Mouse (Mus musculus): ENCODE results near the gene H6pd.

The H6pd gene

DNA sequence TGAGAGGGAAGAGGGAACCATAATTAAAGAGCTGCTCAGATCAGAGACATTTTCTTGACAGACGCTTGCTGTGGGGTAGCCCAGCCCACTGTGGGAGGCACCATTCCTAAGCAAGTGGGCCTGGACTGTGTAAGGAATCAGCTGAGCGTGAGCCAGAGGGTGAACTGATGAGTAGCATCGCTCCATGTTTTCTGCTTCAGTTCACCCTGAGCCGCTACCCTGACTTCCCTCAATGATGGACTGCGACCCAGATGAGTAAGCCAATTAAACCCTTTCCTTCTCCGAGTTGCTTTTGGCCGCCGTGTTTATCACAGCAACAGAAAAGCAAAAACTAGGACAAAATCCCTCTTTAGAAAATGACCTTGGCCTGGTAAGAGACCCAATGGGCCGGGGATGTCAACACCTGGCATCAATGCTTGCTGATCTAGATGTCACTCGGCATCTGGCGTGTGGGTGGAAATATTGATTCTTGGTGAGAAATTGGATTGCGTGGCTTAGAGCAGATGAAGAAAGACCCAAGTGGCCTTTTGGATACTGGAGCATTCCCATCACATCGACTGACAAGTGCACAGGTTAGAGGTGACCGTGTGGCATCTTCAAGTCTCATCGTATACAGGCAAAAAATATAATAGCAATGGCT lies 11.0 kb upstream of the H6pd start:
- DNase-seq: no peak

DNA sequence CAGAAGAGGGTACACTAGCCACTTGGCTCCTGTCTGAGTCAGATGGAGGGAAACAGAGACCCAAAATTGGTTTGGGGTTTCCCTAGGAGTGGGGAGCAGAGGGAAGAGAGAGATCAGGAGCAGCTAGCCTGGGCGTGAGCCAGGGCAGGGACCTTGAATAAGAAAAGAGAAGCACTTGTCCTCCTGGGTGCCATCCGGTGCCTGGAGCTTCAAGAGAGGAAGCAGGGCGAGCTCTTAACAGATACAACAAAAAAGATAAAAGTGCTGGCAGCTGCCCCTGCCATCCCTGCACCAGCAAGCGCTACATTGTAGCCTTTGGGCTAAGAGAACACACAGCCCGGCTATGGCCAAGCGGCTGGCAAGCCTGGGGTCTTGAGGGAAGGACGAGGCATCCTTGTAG lies 6.6 kb upstream of the H6pd start:
- no peak for DNase-seq

DNA sequence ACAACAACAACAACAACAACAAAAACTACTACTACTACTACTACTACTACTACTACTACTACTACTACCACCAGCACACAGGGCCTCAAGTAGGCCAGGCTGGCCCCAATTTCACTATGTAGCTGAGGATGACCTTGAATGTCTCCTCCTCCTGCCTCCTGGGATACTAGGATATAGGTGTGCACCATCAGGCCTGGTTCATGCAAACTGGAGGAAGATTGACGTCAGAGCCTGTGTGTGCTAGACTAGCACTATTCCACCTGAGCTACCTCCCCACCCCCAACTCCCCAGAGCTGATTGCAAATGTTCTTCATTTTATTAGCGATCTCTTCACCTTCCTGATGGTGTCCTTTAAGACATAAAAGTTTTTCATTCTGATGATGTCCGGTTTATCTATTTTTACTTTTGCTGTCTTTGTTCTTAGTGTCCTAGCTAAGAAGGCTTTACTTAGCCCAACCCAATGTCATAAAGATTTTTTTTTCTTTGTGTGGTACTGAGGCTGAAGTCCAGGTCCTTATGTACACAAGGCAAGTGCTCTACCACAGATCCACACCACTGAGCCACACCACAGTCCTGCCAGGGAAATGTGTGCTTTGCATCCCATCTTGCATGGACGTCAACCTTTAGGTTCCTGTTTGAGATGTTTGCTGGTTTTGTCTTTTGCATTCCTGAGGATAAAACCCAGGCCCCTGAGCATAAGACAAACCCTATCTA lies 5.7 kb upstream of the H6pd start:
- no peak for DNase-seq

DNA sequence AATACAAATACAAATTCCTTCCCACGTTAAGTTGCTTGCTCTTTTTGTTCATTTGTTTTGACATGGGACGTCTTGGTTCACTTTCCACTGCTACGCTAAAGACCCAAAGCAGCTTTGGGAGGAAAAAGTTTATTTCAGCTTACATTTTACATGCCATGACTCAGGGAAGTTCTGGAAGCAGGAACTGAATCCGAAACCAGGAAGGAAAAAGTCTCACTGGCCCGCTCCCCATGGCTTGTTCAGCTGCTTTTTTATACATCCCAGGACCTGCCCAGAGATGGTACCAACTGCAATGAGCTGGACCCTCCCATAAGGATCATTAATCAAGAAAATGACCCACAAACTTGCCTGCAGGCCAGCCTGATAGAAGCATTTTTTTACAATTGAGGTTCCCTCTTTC lies 5.0 kb upstream of the H6pd start:
- DNase-seq: no peak

DNA sequence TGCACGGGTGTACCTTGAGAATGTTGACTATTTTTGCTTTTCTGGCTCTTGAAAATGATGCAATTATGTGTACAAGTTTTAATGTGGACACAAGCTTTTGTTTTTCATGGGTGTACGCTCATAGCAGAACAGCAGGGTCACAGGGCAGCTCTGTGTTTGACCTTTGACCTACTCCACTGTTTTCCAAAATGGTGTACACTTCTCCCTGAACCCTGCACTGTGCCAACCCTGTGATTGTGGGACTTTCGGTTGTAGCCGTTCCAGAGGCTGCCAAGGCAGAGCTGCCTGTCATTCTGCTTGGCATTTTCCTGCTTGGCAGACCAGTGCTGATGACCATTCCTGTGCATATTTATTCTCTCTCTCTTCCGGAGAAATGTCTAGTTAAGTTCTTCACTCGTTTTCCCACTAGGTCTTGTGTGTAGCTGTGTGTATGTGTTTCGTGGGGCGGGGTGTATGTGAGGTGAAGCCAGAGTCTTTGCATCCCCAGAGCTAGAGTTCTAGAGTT lies 4.4 kb upstream of the H6pd start:
- no peak for DNase-seq

DNA sequence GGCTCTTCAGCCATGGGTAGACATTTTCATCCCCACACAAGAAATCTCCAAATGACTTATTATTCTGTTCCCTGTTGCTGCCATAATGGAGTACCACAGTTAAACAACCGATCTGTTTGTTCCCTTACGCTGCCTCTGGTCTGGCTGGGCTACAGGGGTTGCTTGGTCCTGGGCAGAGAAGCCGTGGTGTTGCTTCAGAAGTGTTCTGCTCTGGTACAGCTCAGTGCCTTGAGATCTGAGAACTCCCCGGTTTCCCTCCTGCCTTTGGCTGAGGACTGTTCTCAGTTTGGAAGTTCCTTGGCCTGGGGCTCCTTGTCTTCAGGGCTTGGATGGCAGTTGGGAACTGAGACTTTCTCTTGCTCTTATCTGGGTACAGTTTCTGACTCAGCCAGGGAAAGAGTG lies 3.5 kb upstream of the H6pd start:
- DNase-seq: no peak

DNA sequence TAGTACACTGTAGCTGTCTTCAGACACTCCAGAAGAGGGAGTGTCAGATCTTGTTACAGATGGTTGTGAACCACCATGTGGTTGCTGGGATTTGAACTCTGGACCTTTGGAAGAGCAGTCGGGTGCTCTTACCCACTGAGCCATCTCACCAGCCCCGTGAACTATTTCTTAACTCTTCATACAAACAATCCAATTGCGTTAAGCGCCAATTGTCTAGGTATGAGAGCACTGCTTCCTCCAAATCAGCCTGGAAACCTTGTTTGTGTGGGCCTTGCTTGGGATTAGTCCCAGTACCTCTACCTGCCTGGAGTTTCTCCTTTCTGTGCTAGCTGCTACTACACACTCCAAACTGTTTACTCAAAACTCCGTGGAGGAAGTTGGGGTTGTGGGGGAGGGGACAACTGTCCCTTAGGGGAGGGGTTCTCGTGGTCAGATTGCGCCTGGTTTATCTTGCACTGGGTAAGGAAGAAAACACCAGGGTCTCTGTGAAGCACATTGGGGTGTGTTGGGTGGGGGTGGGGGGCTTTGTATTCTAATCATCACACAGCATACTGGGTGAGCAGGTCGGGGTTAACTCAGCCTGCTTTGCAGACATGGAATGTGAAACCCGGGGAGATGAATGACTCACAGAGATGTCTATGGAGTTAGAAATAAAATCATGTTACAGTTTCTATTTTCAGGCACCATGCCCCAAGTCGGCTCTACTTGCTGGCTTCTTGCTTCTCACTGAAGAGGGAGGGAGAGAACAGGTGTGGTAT lies 2.9 kb upstream of the H6pd start:
- DNase-seq: no peak

DNA sequence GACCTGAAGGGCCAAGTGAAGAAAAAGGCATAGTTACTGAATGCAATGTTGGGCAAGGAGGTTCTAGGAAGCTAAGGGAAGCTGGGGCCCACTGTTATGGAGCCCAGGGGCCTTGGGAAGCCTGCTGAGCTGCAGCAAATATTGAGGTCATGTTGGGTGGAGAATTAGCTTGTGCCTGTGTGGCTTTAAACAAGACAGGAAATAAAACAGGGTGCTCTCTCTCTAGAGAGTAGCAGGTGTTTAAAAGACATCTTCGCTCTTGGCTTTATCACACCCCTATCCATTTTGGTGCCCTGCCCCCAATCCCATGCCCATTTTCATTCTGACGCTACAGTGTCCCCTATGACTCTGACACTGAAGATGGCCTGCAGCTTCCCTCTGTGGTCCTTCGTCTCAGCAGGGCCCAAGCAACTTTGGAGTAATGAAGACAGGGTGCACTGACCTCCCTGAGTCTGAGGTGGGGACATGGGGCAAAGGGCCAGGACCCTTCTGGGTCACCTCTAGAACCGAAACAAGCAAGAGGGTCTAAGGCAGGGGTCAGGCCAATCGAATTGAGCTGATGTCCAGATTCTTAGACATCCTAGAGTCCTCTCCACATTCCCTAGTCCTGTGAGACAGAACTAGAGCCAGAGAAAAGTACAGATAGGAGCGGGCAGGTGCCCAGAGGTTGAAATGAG lies 1.4 kb upstream of the H6pd start:
- no peak for DNase-seq

DNA sequence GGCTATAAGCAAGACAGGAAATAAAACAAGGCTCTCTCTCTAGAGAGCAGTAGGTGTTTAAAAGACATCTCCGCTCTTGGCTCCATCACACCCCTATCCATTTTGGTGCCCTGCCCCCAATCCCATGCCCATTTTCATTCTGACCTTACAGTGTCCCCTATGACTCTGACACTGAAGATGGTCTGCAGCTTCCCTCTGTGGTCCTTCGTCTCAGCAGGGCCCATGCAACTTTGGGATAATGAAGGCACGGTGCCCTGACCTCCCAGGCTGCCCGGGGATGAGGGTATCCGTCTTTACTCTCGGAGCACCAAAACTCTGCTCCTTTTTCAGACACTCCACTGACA lies 736 bp upstream of the H6pd start:
- no peak for DNase-seq

DNA sequence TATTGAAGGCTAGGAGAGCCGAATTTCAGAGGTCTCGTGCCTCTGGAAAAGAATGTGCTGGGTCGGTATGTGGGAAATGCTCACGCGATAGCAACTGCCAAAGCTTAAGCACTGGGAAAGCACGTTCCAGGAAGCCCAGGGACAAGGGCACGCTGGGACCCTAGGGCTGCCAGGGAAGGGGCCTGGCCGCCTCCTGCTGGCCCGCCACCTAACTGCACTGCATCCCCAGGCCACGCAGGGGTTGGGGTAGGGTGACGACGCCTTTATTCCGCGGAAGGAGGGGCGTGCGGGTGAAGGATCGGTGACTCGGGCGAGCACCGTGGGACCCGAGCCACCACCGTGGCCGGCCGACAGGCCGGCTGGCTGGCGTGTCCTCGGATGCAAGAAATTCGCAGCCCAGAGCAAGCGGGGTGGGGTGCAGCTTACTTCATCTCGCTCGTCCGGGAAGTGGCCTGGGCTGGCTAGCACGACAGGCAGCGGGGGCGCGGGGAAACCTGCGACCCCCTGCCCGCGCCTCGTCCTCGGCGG lies 434 bp downstream of the H6pd start:
- peak; percentile 66 to 77 for DNase-seq

DNA sequence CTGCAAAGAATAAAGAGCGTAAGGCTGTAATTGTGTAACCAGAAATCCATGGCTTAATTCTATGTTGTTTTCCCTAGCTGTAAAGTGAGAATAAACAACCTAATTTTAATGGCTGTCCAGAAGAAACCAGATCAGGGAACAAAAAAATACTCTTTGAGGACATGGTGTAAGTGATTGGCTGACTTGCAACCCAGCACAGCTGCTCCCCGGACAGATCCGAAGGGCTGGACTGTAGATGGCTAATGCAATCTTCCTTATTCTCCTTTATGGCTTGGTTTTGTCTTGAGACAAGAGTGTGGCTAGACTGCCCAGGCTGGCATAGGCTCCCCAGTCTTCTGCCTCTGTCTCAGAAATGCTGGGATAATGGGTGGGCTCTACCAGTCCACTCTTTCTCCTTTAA lies 1.4 kb downstream of the H6pd start:
- DNase-seq: peak in 1 of 2 experiments; percentile 29

DNA sequence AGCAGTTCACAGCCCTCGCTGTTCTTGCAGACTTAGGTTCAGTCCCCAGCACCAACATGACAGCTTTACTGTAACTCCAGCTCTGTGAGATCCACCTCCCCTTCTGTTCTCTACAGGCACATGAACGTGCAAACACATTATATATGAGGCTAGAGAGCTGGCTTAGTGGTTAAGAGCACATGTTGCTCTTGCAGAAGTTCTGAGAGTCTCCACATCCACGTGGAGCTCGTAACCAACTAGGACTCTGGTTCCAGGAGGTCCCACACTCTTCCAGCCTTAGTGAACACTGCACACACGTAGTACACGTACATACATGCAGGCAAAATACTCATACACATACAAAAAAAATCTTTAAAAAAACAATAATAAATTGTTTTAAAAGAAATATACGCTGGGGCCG lies 1.8 kb downstream of the H6pd start:
- DNase-seq: no peak

DNA sequence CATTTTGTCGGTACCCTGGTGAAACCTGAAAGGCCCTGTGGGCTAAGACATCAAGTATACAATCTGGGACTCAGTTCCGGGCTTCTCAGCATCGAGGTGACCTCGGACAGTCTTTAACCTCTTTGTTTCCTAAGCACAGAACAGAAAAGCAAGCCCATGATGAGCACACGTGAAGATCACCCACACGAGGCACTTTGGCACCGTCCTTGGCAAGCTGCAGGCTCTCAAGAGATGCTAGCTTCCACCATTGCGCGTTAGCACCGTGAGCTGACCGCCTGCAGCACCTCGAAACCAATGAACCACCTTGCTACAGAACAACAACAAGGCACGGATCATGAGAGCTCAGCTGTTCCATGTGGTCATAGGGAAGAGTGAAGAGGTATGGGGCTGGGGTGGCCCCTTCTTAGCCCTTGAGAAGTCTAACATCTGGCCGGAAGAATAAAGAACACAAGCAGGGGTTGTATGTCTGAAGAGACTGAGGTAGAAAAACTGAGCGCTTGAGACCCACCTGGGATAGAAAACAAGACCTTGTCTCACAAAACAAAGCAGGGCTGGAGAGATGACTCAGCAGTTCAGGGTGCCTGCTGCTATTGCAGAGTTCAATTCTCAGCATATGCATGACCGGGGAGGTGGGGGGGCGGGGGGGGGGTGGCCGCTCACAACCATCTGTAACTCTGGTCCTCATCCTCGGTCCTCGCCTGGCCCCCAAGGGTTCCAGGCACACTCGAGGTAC lies 2.5 kb downstream of the H6pd start:
- peak; percentile 19 to 26 for DNase-seq

DNA sequence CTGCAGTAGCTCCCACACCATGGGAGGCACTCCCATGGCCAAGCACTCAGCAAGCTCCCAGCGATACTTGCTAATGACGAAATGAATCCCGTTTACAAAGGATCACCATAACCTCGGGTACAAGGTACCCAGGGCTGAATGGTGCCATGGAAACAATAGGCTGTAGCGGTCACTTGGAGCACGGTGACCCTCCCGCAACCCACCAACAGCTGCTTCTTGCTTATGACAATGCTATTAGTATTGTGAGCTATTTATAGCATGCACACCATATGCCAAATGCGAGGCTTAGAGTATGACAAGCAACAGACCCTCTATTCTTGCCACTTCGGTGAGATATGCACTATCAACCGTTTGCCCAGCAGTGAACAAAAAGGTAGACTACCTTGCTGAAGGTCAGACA lies 3.6 kb downstream of the H6pd start:
- no peak for DNase-seq

DNA sequence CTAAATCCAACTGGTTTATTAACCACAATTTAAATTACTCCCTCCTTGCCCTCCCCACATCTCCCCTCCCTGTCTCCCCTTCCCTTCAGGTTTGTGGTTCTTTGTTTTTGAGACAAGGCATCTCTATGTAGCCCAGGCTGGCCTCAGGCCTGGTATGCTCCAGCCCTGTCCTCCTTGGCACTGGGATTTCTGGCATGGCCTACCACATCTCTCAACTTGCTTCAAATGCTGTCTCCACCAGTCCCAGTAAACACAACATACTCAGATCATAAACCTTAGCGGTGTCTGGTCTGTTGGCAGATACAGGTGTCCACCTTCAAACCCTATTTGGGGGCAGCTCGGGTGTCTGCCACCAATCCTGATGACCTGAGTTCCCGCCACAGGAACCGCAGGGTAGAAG lies 5.2 kb downstream of the H6pd start:
- peak in 1 of 2 experiments; percentile 13 for DNase-seq

DNA sequence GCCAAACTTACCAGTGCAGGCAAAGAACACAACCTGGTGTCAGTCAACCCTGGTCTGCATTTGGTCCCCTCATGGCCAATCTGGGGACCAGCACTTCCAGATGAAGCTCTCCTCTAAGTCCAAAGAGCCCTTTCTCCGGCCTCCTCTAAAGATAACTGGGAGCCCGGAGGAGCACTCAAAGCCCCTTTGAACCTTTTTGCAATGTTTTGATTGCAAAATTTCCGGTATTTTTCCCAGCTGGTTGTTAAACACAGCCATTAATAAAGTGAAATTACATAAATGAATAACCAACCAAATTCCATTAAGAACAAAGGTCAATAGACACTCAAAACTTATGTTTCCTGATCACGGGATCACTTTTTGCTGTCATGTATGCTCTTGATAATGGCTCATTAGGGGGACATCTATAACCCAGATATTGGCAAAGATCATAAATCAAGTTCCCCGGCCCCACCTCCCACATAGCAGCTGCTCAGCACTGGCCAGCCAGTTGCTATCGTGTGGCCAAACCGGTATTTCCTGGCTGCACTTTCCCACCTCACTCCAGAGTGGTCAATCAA lies 5.7 kb downstream of the H6pd start:
- no peak for DNase-seq

DNA sequence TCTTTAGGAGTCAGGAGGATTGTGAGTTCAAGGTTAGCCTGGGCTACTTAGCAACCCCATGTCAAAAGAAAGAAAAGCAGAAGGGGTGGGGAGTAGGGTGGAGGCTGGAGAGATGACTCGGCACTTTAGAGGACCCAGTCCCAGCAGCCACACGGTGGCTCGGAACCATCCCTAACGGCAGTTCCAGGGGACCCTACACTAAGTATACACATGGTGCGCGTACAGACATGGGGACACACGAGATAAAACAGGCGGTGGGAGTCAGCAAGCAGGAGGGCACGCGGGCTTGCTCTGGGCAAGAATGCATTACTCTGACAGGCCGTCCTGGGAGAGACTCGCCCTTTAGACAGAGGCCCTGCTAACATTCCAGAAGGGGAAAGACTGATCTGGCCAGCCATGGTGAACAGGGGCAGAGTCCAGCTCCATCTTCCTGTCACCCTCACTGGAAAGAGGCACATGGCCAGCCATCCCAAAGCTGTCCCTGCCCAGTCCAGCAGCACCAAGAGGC lies 6.7 kb downstream of the H6pd start:
- peak; percentile 18 to 28 for DNase-seq

DNA sequence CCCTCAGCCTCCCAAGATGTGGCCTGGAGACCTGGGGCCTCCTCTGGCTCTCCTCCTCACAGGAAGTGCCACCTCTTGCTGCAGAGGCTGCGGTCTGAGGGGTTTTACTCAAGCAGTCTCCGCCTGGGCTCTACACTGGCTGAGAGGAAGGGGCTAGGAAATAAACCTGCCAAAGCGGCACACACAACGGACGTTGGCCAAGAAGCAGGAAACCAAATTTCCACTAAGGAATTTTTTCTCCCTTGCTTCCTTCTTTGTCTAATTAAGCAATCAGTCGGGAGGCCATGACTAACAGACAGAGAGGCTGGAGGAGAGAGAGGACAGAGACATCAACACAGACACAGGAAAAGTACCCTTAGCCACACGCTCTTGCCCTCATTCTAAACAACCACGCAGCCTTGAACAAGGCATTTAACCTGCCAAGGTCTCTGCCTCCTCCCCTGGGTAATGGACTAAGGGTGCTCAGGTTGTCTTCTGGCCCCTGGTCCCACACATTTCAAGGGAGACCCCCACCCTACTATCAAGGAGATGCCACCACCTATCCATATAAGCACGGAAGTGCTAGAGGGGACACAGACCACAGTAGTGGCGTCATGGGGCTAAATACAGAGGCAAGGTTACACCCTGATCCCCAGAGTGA lies 7.5 kb downstream of the H6pd start:
- peak in 1 of 2 experiments; percentile 19 for DNase-seq

DNA sequence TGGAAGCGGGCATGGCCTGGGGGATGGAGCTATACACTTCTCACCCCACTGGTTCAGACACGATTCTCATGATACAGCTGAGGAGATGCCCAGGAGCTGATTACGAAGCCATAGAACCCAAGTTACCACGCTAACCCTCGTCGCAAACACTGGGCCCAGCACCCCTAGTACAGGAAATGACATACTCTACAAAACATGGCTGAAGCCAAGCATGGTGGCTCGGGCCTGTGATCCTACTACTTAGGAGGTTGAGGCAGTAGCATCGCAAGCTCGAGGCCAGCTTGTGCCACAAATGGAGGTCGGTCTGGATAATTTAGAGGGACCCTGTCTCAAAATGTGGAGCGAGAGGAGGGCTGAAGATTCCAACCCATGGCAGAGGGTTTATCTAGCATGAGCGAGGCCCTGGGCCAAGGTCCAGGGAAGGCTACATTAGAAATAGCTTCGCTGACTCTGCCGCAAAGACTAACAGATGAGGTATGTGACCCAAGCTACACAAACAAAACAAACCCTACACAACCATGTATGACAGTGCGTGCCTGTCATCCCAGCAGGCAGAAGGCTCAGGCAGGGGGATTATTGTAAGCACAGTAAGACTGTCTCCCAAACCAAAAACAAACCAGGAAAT lies 8.8 kb downstream of the H6pd start:
- no peak for DNase-seq

DNA sequence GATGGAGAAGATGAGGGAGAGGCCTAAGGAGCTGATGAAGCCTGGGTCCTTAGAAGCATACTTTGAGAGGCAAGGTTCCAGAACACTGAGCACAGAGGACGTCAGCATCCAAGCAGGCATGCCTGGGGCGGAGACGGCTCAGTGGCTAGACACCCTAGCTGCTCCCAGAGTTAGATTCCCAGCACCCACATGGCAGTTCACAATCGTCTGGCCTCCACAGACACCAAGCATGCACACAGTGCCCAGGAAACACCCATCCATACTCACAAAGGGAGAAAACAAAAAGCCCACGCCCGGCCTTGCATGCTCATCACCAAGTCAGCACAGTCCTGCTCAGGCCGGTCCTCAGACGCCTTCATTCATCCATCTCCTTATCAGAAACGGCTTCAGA lies 9.3 kb downstream of the H6pd start:
- no peak for DNase-seq

Measured in cerebellum, adult 18-20 months (tissue).